Mouse (Mus musculus) spleen, embryonic (tissue): ENCODE data around the gene Hsd11b2.

Experiments used
- CTCF ChIA-PET: fragments of 350-600 bp; sonication (Branson Sonifier 250); formaldehyde crosslinking; loops from one replicate; lab custom pipeline; 2022; lab: Charles Lee

Hsd11b2 gene

GRCm38 (mm10) chr8:105555230-105555629 lies 36.7 kb downstream of the Hsd11b2 start:
- CTCF ChIA-PET = interaction anchor here (0.7 kb wide), 2 partner anchors 9 to 402 kb away, joined by 3 read pairs; no protein-coding TSS in a partner anchor

GRCm38 (mm10) chr8:105562863-105563262 lies 44.3 kb downstream of the Hsd11b2 start:
- CTCF ChIA-PET = no interaction called here

- CTCF ChIA-PET = no interaction called here
These were observed 45.3 kb downstream of the Hsd11b2 start for GRCm38 (mm10) chr8:105563871-105564270.

- CTCF ChIA-PET = interaction anchor here (0.6 to 2.4 kb wide), 2 partner anchors 10 to 32 kb away, joined by 3 to 7 read pairs; no protein-coding TSS in a partner anchor
These were observed 46.1 kb downstream of the Hsd11b2 start for GRCm38 (mm10) chr8:105564573-105565229.

- CTCF ChIA-PET = interaction anchor here (0.5 to 2.4 kb wide), 3 partner anchors 31 to 47 kb away, joined by 3 to 7 read pairs (median 3); partner anchors contain the start of gene Ripor1
These were observed 46.9 kb downstream of the Hsd11b2 start for GRCm38 (mm10) chr8:105565401-105565881.

GRCm38 (mm10) chr8:105565952-105566702 lies 47.6 kb downstream of the Hsd11b2 start, which contains the start of gene Atp6v0d1:
Gene Atp6v0d1, minus strand, starts transcription at chr8:105566047.
- CTCF ChIA-PET = interaction anchor here (0.5 to 2.4 kb wide), 4 partner anchors 30 to 161 kb away, joined by 3 to 7 read pairs (median 4); partner anchors contain the start of gene Ripor1

- CTCF ChIA-PET = interaction anchor here (0.5 to 2.4 kb wide), 3 partner anchors 30 to 162 kb away, joined by 3 to 7 read pairs (median 4); partner anchors contain the start of gene Ripor1
These were observed 48.4 kb downstream of the Hsd11b2 start for GRCm38 (mm10) chr8:105566703-105567595.

GRCm38 (mm10) chr8:105571810-105572209 lies 53.3 kb downstream of the Hsd11b2 start:
- CTCF ChIA-PET = no interaction called here

- CTCF ChIA-PET = no interaction called here
These were observed 54.9 kb downstream of the Hsd11b2 start for GRCm38 (mm10) chr8:105573427-105573826.
